Mouse (Mus musculus): ENCODE measurements around the gene Adcy2. TPM values are rescaled to one million over a fixed set of nuclear protein-coding genes. Genes with fewer than 3 reads are reported as not detected.

Gene Adcy2
- polyA plus RNA-seq, 2 experiments: 0.33 to 0.38 TPM

- DNase-seq (ENCODE audit: low read depth in 3 of 3, low spot score in 3 of 3): no peak
These were observed 206.1 kb downstream of the Adcy2 start for GRCm38 (mm10) chr13:68793286-68793685.

DNA sequence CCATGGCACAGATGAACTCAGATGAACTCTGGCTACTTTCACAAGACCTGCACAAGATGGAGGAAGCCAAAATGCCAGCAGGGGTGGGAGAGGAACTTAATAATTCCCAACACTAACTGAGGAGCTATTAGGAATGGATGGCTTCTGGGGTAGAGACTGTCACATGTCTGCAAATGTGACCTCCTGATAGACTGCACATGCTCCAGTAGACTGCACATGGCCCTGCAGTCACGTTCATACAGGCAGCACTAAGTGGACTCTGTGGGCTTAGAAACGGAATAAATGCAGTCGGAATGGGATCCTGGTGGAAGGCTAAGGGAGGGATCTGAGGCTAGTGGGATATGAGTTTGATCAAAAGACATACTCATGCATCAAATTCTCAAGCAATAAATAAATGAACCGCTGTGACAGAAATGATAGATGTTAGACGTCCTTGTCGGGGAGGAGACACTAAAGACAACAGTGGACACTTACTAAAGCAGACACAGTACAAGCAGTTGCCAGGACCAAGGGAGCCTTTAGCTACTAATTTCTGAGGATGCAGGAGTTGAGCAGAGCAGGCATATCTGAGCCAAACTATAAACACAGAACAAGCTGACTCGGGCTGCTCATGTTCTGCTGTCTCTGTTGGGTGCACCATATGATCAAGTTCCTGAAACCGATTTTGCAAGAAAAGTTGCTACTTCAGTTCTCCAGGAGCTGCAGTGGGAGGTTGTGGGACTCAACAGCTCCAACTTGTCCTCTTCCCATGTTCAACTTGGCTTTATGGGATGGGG is 211.9 kb downstream of the Adcy2 start:
- H3K36me3 ChIP-seq (replicated peaks; ENCODE audit: control insufficient read depth, insufficient read depth, low read depth): no peaks in the 10 kb centered on the region
- no peak for ATAC-seq (ENCODE audit: insufficient read depth)
- no peak for DNase-seq (ENCODE audit: low read depth in 3 of 3, low spot score in 3 of 3)
- H3K4me1 ChIP-seq (replicated peaks; ENCODE audit: control insufficient read depth in 2 of 2, insufficient read depth in 2 of 2, low read length in 1 of 2): no peaks in the 10 kb centered on the region
- TF ChIP-seq EP300 (IDR thresholded peaks at IDR 0.05; ENCODE audit: low read depth): no peak
- TF ChIP-seq CTCF (IDR thresholded peaks at IDR 0.05; ENCODE audit: low read depth): no peak
- no peak overlapping the region for H3K4me3 ChIP-seq (ENCODE audit: insufficient read depth in 1 of 2, low read depth in 2 of 2, low read length in 2 of 2)
- no peaks in the 10 kb centered on the region for H3K9me3 ChIP-seq (ENCODE audit: control insufficient read depth, low read length)
- H3K27me3 ChIP-seq (ENCODE audit: control insufficient read depth, insufficient read depth, low read length): no peaks in the 10 kb centered on the region
- WGBS (ENCODE audit: insufficient replicate concordance): 61% methylated on average over 8 of the region's 8 CpGs
- H3K27ac ChIP-seq: no peak overlapping the region
- no peak overlapping the region for H3K4me2 ChIP-seq (ENCODE audit: low read depth)
- no peak overlapping the region for H3K9ac ChIP-seq (replicated peaks)

More at GRCm38 (mm10) chr13:68793286-68793685, 206.1 kb downstream of the Adcy2 start:
- H3K36me3 ChIP-seq (replicated peaks; ENCODE audit: control insufficient read depth, insufficient read depth, low read depth): no peaks in the 10 kb centered on the region
- no peak for TF ChIP-seq EP300 (IDR thresholded peaks at IDR 0.05; ENCODE audit: low read depth)
- no peak for TF ChIP-seq CTCF (IDR thresholded peaks at IDR 0.05; ENCODE audit: low read depth)
- H3K4me3 ChIP-seq (ENCODE audit: insufficient read depth in 1 of 2, low read depth in 2 of 2, low read length in 2 of 2): no peak overlapping the region
- H3K4me1 ChIP-seq (replicated peaks; ENCODE audit: control insufficient read depth in 2 of 2, insufficient read depth in 2 of 2, low read length in 1 of 2): no peaks in the 10 kb centered on the region
- no peaks in the 10 kb centered on the region for H3K9me3 ChIP-seq (ENCODE audit: control insufficient read depth, low read length)
- ATAC-seq (ENCODE audit: insufficient read depth): no peak
- no peaks in the 10 kb centered on the region for H3K27me3 ChIP-seq (ENCODE audit: control insufficient read depth, insufficient read depth, low read length)
- H3K4me2 ChIP-seq (ENCODE audit: low read depth): no peak overlapping the region
- H3K9ac ChIP-seq (replicated peaks): no peak overlapping the region
- no peak overlapping the region for H3K27ac ChIP-seq

GRCm38 (mm10) chr13:68783096-68783495 is 216.2 kb downstream of the Adcy2 start:
- H3K27me3 ChIP-seq (ENCODE audit: control insufficient read depth, insufficient read depth, low read length): no peaks in the 10 kb centered on the region
- H3K36me3 ChIP-seq (replicated peaks; ENCODE audit: control insufficient read depth, insufficient read depth, low read depth): no peaks in the 10 kb centered on the region
- TF ChIP-seq EP300 (IDR thresholded peaks at IDR 0.05; ENCODE audit: low read depth): no peak
- no peaks in the 10 kb centered on the region for H3K4me1 ChIP-seq (replicated peaks; ENCODE audit: control insufficient read depth in 2 of 2, insufficient read depth in 2 of 2, low read length in 1 of 2)
- DNase-seq (ENCODE audit: low read depth in 3 of 3, low spot score in 3 of 3): no peak
- no peak for ATAC-seq (ENCODE audit: insufficient read depth)
- H3K4me3 ChIP-seq (ENCODE audit: insufficient read depth in 1 of 2, low read depth in 2 of 2, low read length in 2 of 2): no peak overlapping the region
- no peak overlapping the region for H3K27ac ChIP-seq
- no peaks in the 10 kb centered on the region for H3K9me3 ChIP-seq (ENCODE audit: control insufficient read depth, low read length)
- WGBS (ENCODE audit: insufficient replicate concordance): 27% methylated on average over 1 of the region's 1 CpGs
- H3K4me2 ChIP-seq (ENCODE audit: low read depth): no peak overlapping the region
- no peak overlapping the region for H3K9ac ChIP-seq (replicated peaks)

DNA sequence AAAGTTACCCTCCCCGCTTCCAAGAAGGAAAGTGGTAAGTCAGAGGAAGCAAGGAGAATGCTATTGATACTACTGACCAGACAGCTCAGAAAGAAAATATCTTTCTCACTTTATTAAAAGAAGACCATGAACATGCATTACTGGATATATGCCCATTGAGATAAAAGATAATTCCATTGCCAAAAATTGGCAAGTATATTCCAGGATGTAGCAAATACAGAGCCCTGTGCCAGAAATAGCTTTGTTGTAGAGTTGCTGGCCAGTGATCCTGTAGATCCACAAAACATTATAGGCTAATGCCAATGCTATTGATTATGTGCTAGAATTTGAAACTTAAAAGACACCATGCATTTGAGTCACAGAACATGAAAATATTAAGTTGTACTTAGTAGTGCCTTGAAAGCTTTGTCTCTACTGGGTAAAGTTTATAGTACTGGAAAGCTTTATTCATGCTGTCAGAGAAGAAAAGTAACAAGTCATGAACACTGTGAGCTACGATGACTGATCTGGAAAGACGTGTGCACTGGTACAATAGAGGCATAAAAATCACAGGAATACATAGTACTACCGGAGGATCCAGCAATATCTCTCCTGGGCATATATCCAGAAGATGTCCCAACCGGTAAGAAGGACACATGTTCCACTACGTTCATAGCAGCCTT is 221.2 kb downstream of the Adcy2 start:
- Histone ChIP-seq H3K9ac (replicated peaks) (no peak overlapping the region), H3K27me3 (ENCODE audit: control insufficient read depth, insufficient read depth, low read length) (no peaks in the 10 kb centered on the region), H3K4me3 (ENCODE audit: insufficient read depth in 1 of 2, low read depth in 2 of 2, low read length in 2 of 2) (no peak overlapping the region), H3K4me2 (ENCODE audit: low read depth) (no peak overlapping the region), H3K27ac (no peak overlapping the region), H3K36me3 (replicated peaks; ENCODE audit: control insufficient read depth, insufficient read depth, low read depth) (no peaks in the 10 kb centered on the region), H3K9me3 (ENCODE audit: control insufficient read depth, low read length) (no peaks in the 10 kb centered on the region; the same call in 1 of the 2 replicates), H3K4me1 (replicated peaks; ENCODE audit: control insufficient read depth in 2 of 2, insufficient read depth in 2 of 2, low read length in 1 of 2) (no peaks in the 10 kb centered on the region)
- no peak for TF ChIP-seq EP300 (IDR thresholded peaks at IDR 0.05; ENCODE audit: low read depth)
- no peak for TF ChIP-seq CTCF (IDR thresholded peaks at IDR 0.05; ENCODE audit: low read depth)
- no peak for DNase-seq (ENCODE audit: low read depth in 3 of 3, low spot score in 3 of 3)
- ATAC-seq (ENCODE audit: insufficient read depth): no peak
- 50% methylated on average over 6 of the region's 6 CpGs for WGBS (ENCODE audit: insufficient replicate concordance)

DNA sequence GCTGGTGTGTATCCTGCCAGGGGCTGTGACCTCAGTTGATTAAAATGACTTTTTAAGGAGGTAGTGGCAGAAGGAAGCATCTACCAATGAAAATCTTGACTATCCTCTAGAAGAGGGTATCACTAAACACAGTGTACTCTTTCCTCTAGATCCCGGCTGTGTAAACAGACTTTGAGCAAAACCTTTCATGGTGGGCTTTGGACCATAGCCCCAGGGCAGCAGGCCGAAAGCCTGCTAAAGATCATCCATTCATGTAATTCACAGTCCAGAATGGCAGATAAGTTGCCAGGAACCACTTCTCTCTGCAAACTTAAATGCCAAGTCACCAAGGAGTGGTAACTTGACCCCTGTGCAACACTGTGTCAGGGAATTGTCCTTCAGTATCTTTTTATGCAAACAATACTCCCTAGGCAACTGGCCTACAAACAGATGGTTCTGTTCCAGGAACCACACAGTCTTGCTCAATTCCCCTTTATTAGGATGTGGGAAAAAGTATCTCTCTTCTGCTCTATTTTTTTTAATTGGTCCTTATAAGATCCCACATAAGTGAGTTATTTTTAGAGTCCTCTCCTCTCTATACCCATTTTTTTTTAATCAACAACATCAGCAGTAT is 225.6 kb downstream of the Adcy2 start:
- Histone ChIP-seq H3K4me1 (replicated peaks; ENCODE audit: control insufficient read depth in 2 of 2, insufficient read depth in 2 of 2, low read length in 1 of 2) (no peaks in the 10 kb centered on the region), H3K9me3 (ENCODE audit: control insufficient read depth, low read length) (no peaks in the 10 kb centered on the region; the same call in 1 of the 2 replicates), H3K4me2 (ENCODE audit: low read depth) (no peak overlapping the region), H3K27ac (no peak overlapping the region), H3K36me3 (replicated peaks; ENCODE audit: control insufficient read depth, insufficient read depth, low read depth) (no peaks in the 10 kb centered on the region), H3K9ac (replicated peaks) (no peak overlapping the region), H3K27me3 (ENCODE audit: control insufficient read depth, insufficient read depth, low read length) (no peaks in the 10 kb centered on the region), H3K4me3 (ENCODE audit: insufficient read depth in 1 of 2, low read depth in 2 of 2, low read length in 2 of 2) (no peak overlapping the region)
- TF ChIP-seq CTCF (IDR thresholded peaks at IDR 0.05; ENCODE audit: low read depth): no peak
- no peak for TF ChIP-seq EP300 (IDR thresholded peaks at IDR 0.05; ENCODE audit: low read depth)
- DNase-seq (ENCODE audit: low read depth in 3 of 3, low spot score in 3 of 3) (no peak), ATAC-seq (ENCODE audit: insufficient read depth) (no peak)
- 57% methylated on average over 2 of the region's 2 CpGs for WGBS (ENCODE audit: insufficient replicate concordance)

Measured in liver, embryonic 14.5 days (tissue).